Mouse (Mus musculus): ENCODE measurements around the gene Gucy2d. TPM values are rescaled to one million over a fixed set of nuclear protein-coding genes. Genes with fewer than 3 reads are reported as not detected.
A peak's percentile ranks its signal among the peaks of the same experiment; 100 is the strongest.

Gucy2d gene
- total and polyA plus RNA-seq, 3 experiments: not detected

DNA sequence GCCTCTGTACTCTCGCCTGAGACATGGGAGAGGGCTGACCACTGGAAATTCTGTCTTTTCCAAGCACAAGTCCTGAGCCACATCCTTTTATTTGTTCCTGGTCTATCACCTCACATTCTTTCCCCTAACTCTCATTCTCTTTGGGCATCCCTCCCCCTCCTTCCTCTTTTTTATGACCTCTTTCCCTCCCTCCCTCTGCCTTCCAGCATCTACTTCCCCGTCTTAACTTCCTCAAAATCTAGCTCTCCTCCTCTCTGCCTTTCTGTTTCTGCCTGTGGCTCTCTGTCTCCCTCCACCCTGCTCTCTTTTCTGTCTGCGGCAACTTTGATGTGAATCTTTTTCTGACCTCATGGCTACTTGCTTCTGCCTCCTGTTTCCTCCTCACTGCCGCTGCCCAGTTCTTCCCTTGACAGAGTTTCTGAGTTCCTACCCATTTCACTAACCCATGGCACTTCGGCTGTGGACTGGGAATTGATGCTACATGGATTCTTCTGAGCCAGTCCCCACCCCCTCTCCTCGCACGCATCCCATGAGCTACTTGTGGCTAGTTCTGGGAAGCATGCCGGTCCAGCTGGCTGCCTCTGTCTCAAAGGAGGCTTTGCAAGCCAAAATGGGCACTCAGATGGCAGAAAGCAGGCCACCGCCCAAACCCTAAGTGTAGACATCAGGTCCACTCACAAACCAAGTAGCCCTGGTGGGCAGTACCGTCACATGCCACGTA lies 12.9 kb upstream of the Gucy2d start:
- no peak overlapping the region for H3K27ac ChIP-seq (ENCODE audit: control insufficient read depth, low read depth, low read length)
- peak; percentile 71 for DNase-seq (ENCODE audit: low read depth, low spot score)
- no peaks in the 10 kb centered on the region for H3K9me3 ChIP-seq (replicated peaks; ENCODE audit: insufficient read depth, low read length)
- no peak overlapping the region for H3K9ac ChIP-seq (ENCODE audit: control insufficient read depth, low read depth, low read length, poor library complexity, severe bottlenecking)
- H3K4me3 ChIP-seq (ENCODE audit: control insufficient read depth in 1 of 2, insufficient read depth in 1 of 2, low read depth in 2 of 2, low read length in 2 of 2): no peak overlapping the region
- no peaks in the 10 kb centered on the region for H3K79me2 ChIP-seq (ENCODE audit: control insufficient read depth, insufficient read depth, low read length, poor library complexity)
- H3K36me3 ChIP-seq (ENCODE audit: control insufficient read depth in 1 of 2, insufficient read depth in 2 of 2, low read length in 2 of 2): no peaks in the 10 kb centered on the region
- H3K4me1 ChIP-seq (ENCODE audit: control insufficient read depth in 1 of 2, insufficient read depth in 2 of 2, low read length in 2 of 2): no peaks in the 10 kb centered on the region; a peak in 2 of 4 replicates
- peak in 1 of 2 experiments; percentile 26; a peak in 1 of 4 replicates for TF ChIP-seq EP300 (IDR thresholded peaks at IDR 0.05; ENCODE audit: low read depth in 1 of 2, low read length in 2 of 2)
- TF ChIP-seq MAZ (IDR thresholded peaks at IDR 0.05; ENCODE audit: low read depth, low read length): 0 out of 2 replicates have a peak, but pooled peaks have one; percentile 51
- no peak for TF ChIP-seq ZKSCAN1 (IDR thresholded peaks at IDR 0.05; ENCODE audit: low read depth, low read length)
- no peak for TF ChIP-seq UBTF (IDR thresholded peaks at IDR 0.05; ENCODE audit: borderline replicate concordance, insufficient read depth, low read depth, low read length)
- peaks cover 0 to 3% of the 10 kb centered on the region in 2 experiments; a peak in 1 of 4 replicates for H3K27me3 ChIP-seq (ENCODE audit: control insufficient read depth in 1 of 2, insufficient read depth in 2 of 2, low read length in 2 of 2)

DNA sequence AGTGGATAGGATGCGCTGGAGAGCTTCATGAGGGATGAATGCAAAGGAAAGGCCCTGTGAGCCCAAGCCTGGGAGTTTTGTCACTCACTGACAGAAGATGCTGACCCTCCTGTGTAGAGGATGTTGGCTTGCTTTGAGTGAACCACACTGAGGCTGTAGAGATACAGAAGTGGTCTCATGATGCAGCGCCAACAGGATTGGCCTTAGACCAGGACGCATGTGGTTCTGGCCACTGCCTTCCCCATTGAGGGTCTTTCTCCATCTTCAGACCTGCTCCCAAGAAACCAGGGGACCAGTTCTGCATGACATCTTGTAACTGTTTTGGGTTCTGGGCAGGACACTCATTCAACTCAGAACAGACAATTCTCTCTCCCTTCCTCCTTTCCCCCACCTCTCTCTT lies 10.6 kb upstream of the Gucy2d start:
- H3K4me1 ChIP-seq (ENCODE audit: control insufficient read depth in 1 of 2, insufficient read depth in 2 of 2, low read length in 2 of 2): no peaks in the 10 kb centered on the region; a peak in 2 of 4 replicates
- TF ChIP-seq ZMIZ1 (IDR thresholded peaks at IDR 0.05; ENCODE audit: low read depth, low read length) (no peak), MAZ (IDR thresholded peaks at IDR 0.05; ENCODE audit: low read depth, low read length) (no peak), ZKSCAN1 (IDR thresholded peaks at IDR 0.05; ENCODE audit: low read depth, low read length) (no peak)
- no peak overlapping the region for H3K4me3 ChIP-seq (ENCODE audit: control insufficient read depth in 1 of 2, insufficient read depth in 1 of 2, low read depth in 2 of 2, low read length in 2 of 2)
- H3K9ac ChIP-seq (ENCODE audit: control insufficient read depth, low read depth, low read length, poor library complexity, severe bottlenecking): no peak overlapping the region
- no peaks in the 10 kb centered on the region for H3K9me3 ChIP-seq (replicated peaks; ENCODE audit: insufficient read depth, low read length)
- no peak overlapping the region for H3K27ac ChIP-seq (ENCODE audit: control insufficient read depth, low read depth, low read length)
- peaks cover 0 to 2% of the 10 kb centered on the region in 2 experiments; a peak in 1 of 4 replicates for H3K27me3 ChIP-seq (ENCODE audit: control insufficient read depth in 1 of 2, insufficient read depth in 2 of 2, low read length in 2 of 2)
- DNase-seq (ENCODE audit: low read depth, low spot score): no peak
- H3K36me3 ChIP-seq (ENCODE audit: control insufficient read depth in 1 of 2, insufficient read depth in 2 of 2, low read length in 2 of 2): no peaks in the 10 kb centered on the region
- H3K79me2 ChIP-seq (ENCODE audit: control insufficient read depth, insufficient read depth, low read length, poor library complexity): no peaks in the 10 kb centered on the region

DNA sequence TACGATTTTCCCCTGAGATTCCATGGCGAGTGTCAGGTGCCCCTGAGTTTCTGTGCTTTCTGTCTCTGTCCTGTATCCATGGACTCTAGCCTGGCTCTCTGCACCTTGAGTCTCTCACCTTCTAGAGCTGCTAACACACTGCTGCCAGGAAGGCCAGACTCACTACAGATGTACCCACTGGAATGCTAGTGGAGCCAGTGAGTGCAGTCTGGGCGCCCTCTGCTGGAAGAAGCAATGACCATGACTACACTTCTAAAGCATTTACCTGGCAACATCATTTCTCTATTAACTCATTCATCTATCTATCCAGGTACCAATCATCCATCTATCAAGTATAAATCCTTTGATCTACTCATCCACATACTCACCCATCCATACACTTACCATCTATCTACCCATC lies 9.4 kb upstream of the Gucy2d start:
- H3K9ac ChIP-seq (ENCODE audit: control insufficient read depth, low read depth, low read length, poor library complexity, severe bottlenecking): no peak overlapping the region
- H3K27ac ChIP-seq (ENCODE audit: control insufficient read depth, low read depth, low read length): no peak overlapping the region
- no peaks in the 10 kb centered on the region for H3K36me3 ChIP-seq (ENCODE audit: control insufficient read depth in 1 of 2, insufficient read depth in 2 of 2, low read length in 2 of 2)
- no peak overlapping the region for H3K4me3 ChIP-seq (ENCODE audit: control insufficient read depth in 1 of 2, insufficient read depth in 1 of 2, low read depth in 2 of 2, low read length in 2 of 2)
- H3K4me1 ChIP-seq (ENCODE audit: control insufficient read depth in 1 of 2, insufficient read depth in 2 of 2, low read length in 2 of 2): no peaks in the 10 kb centered on the region; a peak in 2 of 4 replicates
- H3K9me3 ChIP-seq (replicated peaks; ENCODE audit: insufficient read depth, low read length): no peaks in the 10 kb centered on the region
- TF ChIP-seq CTCF (IDR thresholded peaks at IDR 0.05 in 2 of 3, conservative IDR thresholded peaks at IDR 0.05 in 1 of 3; ENCODE audit: control insufficient read depth in 1 of 3, insufficient read depth in 1 of 3, low read depth in 2 of 3, low read length in 3 of 3, poor library complexity in 1 of 3, severe bottlenecking in 1 of 3) (peak; percentile 64 to 83 (median 78)), SMC3 (IDR thresholded peaks at IDR 0.05; ENCODE audit: low read depth, low read length) (peak; percentile 75), UBTF (IDR thresholded peaks at IDR 0.05; ENCODE audit: borderline replicate concordance, insufficient read depth, low read depth, low read length) (no peak), RAD21 (IDR thresholded peaks at IDR 0.05; ENCODE audit: low read depth, low read length) (peak; percentile 68), ZC3H11A (IDR thresholded peaks at IDR 0.05; ENCODE audit: low read depth, low read length) (peak; percentile 38; the same call in 1 of the 2 replicates)
- DNase-seq (ENCODE audit: low read depth, low spot score): peak; percentile 48
- H3K79me2 ChIP-seq (ENCODE audit: control insufficient read depth, insufficient read depth, low read length, poor library complexity): no peaks in the 10 kb centered on the region
- H3K27me3 ChIP-seq (ENCODE audit: control insufficient read depth in 1 of 2, insufficient read depth in 2 of 2, low read length in 2 of 2): no peaks in the 10 kb centered on the region; a peak in 1 of 4 replicates
